Mouse (Mus musculus) liver, embryonic 13.5 days (tissue): ENCODE measurements around the gene Ccdc134. TPM values are rescaled to one million over a fixed set of nuclear protein-coding genes. Genes with fewer than 3 reads are reported as not detected.

Experiments used
- ATAC-seq: fragments of 200-750 bp; cut with Nextera tagmentation; 2 replicates; pipeline ENCODE4 v1.8.0; 2017; ENCODE audit warnings: low read depth, mild to moderate bottlenecking, moderate number of reproducible peaks, moderate library complexity
- DNase-seq: peaks from one replicate; pipeline ENCODE4 v3.0.0; 2022
- H3K27ac ChIP-seq: fragments of 300-500 bp; sonication (generic); 2 replicates; pipeline ENCODE4 v1.5.1; 2015; ENCODE audit warnings: moderate library complexity, mild to moderate bottlenecking, inconsistent platforms
- H3K27me3 ChIP-seq: fragments of 300-500 bp; sonication (generic); 2 replicates; pipeline ENCODE4 v1.6.1; 2015; ENCODE audit warnings: mild to moderate bottlenecking, inconsistent platforms
- H3K36me3 ChIP-seq: fragments of 300-500 bp; sonication (generic); 2 replicates; pipeline ENCODE4 v1.6.1; 2015; ENCODE audit warnings: mild to moderate bottlenecking, inconsistent platforms
- H3K4me1 ChIP-seq: fragments of 300-500 bp; sonication (generic); replicated peaks from 2 replicates; pipeline ENCODE4 v1.6.1; 2015; ENCODE audit warnings: inconsistent platforms
- H3K4me2 ChIP-seq: fragments of 300-500 bp; sonication (generic); 2 replicates; pipeline ENCODE4 v1.6.1; 2015; ENCODE audit warnings: inconsistent platforms, mild to moderate bottlenecking, moderate library complexity
- H3K4me3 ChIP-seq: fragments of 300-500 bp; sonication (generic); replicated peaks from 2 replicates; pipeline ENCODE4 v1.5.1; 2015; ENCODE audit warnings: mild to moderate bottlenecking, inconsistent platforms
- H3K9ac ChIP-seq: fragments of 300-500 bp; sonication (generic); 2 replicates; pipeline ENCODE4 v1.6.1; 2015; ENCODE audit warnings: mild to moderate bottlenecking, inconsistent platforms
- H3K9me3 ChIP-seq: fragments of 300-500 bp; sonication (generic); replicated peaks from 2 replicates; pipeline ENCODE4 v1.6.1; 2016; ENCODE audit warnings: inconsistent platforms
- WGBS: fragments of 180-500 bp; shearing (Covaris S2); methylation state at CpG from one replicate; pipeline ENCODE4 v1.1.7; 2015; ENCODE audit not compliant: insufficient replicate concordance; 5-methylcytosine and 5-hydroxymethylcytosine counted together
- polyA plus RNA-seq: library from polyadenylated mRNA; unstranded; fragments of >200 nt; fragmentation: Nextera tagmentation; extraction: Ambion mirVana; gene quantifications from 2 replicates; pipeline ENCODE4 v1.2.1, GENCODE M21; 2015

Gene Ccdc134
- polyA plus RNA-seq, 1 experiment from 2014 or later: 8.2 TPM

DNA sequence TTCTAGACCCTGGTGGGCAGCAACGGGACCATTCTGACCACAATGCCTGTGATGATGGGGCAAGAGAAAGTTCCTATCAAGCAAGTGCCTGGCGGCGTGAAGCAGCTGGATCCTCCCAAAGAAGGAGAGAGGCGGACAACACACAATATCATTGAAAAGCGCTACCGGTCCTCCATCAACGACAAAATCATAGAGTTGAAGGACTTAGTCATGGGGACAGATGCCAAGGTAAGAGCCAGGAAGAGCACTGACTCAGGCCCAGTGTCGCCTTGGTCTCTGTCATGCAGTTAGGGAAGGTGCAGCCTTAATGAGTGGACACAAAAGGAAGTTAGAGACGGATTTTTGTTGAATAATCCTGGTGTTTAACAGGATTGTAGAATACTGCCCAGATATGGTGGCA lies 47.4 kb downstream of the Ccdc134 start:
- Histone ChIP-seq H3K27ac (no peak overlapping the region), H3K27me3 (no peaks in the 10 kb centered on the region), H3K9ac (no peak overlapping the region), H3K4me1 (no peaks in the 10 kb centered on the region), H3K9me3 (no peaks in the 10 kb centered on the region), H3K36me3 (peaks cover 95% of the 10 kb centered on the region), H3K4me3 (no peak overlapping the region), H3K4me2 (no peak overlapping the region)
- 90% methylated on average over 9 of the region's 9 CpGs for WGBS
- ATAC-seq: no peak
- no peak for DNase-seq

DNA sequence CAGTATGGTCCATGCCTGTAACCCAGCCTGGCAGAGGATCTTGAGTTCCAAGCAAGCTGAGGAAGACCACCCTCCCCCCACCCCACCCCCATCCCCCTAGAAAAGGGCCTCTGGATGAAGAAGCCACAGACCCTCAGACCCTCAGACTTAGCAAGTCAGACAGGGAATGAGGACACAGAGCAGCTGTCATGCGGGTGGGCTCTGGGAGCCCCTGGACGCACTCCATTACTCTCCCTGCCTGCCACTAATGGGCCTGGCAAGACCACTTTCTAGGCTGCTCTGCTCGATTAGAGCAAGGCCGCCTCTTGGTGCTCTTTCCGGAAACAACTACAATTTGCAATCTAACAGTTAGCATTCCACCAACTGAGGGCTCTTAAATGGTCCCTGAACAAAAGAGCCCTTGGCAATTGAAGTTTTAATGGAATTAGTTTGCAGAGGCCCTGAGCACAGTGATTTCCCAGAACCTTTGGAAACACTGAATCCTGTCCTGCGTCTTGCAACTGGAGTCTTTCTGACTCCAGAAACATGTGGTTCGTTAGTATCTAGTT lies 50.1 kb downstream of the Ccdc134 start:
- Histone ChIP-seq H3K9me3 (peaks cover 9% of the 10 kb centered on the region), H3K27ac (no peak overlapping the region), H3K4me3 (no peak overlapping the region), H3K9ac (no peak overlapping the region), H3K4me2 (no peak overlapping the region), H3K36me3 (peaks cover 95% of the 10 kb centered on the region), H3K4me1 (peaks cover 8% of the 10 kb centered on the region), H3K27me3 (no peaks in the 10 kb centered on the region)
- DNase-seq: no peak
- ATAC-seq: no peak
- WGBS: 88% methylated on average over 7 of the region's 7 CpGs

DNA sequence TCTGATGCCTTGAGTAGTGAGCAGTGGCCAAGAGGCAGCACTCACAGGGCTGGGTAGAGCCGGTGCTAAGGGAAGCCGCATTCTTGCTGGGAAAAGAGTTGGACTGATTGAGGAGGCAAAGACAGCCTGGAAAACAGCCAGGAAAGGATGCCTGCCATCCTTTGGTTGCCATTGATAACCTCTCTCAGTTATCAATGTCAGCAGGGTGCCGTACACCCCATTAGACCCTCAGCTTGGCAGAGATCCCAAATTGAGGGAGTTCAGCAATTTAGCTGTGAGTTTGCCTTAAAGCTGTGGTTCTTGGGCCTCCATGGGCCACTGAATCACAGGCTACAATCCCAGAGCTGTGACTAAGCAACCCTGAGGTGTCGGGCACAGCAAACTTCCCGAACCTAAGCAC lies 53.4 kb downstream of the Ccdc134 start:
- Histone ChIP-seq H3K4me1 (peaks cover 41% of the 10 kb centered on the region), H3K27ac (peak overlapping the region; percentile 58), H3K4me3 (no peak overlapping the region), H3K9me3 (peaks cover 9% of the 10 kb centered on the region), H3K27me3 (no peaks in the 10 kb centered on the region), H3K9ac (no peak overlapping the region), H3K4me2 (no peak overlapping the region), H3K36me3 (peaks cover 94% of the 10 kb centered on the region)
- ATAC-seq: no peak
- no peak for DNase-seq
- WGBS: 86% methylated on average over 5 of the region's 5 CpGs

DNA sequence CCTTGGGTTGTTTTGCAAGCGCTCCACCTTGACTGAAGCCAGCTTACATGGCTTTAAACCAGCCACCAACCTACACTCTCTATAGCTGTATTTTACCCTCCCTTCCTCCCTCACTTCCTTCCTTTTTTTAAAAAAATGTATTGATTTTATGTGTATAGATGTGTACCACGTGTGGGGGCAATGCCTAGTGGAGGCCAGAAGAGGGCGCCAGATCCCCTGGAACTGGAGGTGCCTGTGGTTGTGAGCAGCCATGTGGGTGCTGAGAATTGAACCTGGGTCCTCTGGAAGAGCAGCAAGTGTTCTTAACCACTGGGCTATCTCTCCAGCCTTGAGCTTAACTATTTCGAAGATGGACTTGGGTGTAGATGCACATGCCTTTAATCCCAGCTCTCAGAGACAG lies 54.6 kb downstream of the Ccdc134 start:
- no peak overlapping the region for H3K4me3 ChIP-seq
- ATAC-seq: no peak
- DNase-seq: no peak
- peaks cover 94% of the 10 kb centered on the region for H3K36me3 ChIP-seq
- no peak overlapping the region for H3K4me2 ChIP-seq
- H3K4me1 ChIP-seq: peaks cover 53% of the 10 kb centered on the region
- peaks cover 12% of the 10 kb centered on the region for H3K9me3 ChIP-seq
- H3K27me3 ChIP-seq: no peaks in the 10 kb centered on the region
- whole genome bisulfite sequencing: 86% methylated on average over 4 of the region's 4 CpGs
- H3K27ac ChIP-seq: 0 out of 2 replicates have a peak overlapping the region, but pooled peaks have one; percentile 58
- no peak overlapping the region for H3K9ac ChIP-seq

DNA sequence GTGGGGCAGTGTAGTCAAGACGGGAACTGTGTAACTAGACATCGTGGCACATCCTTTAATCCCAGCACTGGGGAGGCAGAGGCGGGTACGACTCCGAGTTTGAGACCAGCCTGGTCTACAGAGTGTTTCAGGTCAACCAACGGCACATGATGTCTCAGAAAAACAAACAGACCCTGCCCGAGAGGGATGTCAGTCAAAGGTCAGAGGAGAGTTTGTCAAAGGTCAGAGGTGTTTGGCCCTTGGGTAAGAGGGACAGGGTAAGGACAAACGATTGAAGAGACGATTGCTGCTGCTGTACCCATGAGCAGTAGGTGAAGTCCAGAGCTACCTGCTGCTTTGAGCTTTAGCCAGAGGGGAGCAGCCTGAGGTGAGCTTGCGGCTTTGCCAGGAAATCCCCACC lies 55.9 kb downstream of the Ccdc134 start:
- ATAC-seq: 0 out of 2 replicates have a peak, but pooled peaks have one; percentile 9
- H3K27me3 ChIP-seq: no peaks in the 10 kb centered on the region
- peak overlapping the region; percentile 70 for H3K4me2 ChIP-seq
- 67% methylated on average over 10 of the region's 10 CpGs for WGBS
- H3K4me3 ChIP-seq: peak overlapping the region; percentile 43
- peak overlapping the region; percentile 72 for H3K9ac ChIP-seq
- H3K4me1 ChIP-seq: peaks cover 66% of the 10 kb centered on the region
- peak overlapping the region; percentile 98 for H3K27ac ChIP-seq
- H3K36me3 ChIP-seq: peaks cover 92% of the 10 kb centered on the region
- no peak for DNase-seq
- peaks cover 13% of the 10 kb centered on the region for H3K9me3 ChIP-seq

DNA sequence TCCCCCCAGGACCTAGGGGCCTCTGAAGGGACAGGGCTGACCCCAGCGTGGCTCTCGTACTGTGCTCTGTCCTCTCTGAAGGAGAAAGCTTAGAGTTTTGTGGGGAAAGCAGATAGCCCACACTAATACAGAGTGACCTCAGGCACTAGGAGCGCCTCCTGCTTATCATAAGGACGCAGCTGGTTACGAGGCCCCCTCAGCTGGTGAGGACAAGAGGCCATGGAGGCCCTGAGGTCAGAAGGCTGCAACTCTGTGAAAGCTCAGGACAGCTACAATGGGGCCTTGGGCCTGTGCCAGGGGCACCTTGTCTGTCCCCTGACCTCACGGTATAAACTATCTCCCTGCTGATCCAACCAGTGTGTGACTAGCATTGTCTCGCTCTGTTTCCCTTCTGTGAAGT lies 56.5 kb downstream of the Ccdc134 start:
- H3K4me2 ChIP-seq: peak overlapping the region; percentile 70
- peak overlapping the region; percentile 72 for H3K9ac ChIP-seq
- peak overlapping the region; percentile 98 for H3K27ac ChIP-seq
- 12% methylated on average over 7 of the region's 7 CpGs for WGBS
- H3K27me3 ChIP-seq: no peaks in the 10 kb centered on the region
- H3K9me3 ChIP-seq: peaks cover 13% of the 10 kb centered on the region
- H3K4me3 ChIP-seq: peak overlapping the region; percentile 43
- H3K4me1 ChIP-seq: peaks cover 66% of the 10 kb centered on the region
- DNase-seq: peak; percentile 87
- H3K36me3 ChIP-seq: peaks cover 92% of the 10 kb centered on the region
- ATAC-seq: peak; percentile 90

DNA sequence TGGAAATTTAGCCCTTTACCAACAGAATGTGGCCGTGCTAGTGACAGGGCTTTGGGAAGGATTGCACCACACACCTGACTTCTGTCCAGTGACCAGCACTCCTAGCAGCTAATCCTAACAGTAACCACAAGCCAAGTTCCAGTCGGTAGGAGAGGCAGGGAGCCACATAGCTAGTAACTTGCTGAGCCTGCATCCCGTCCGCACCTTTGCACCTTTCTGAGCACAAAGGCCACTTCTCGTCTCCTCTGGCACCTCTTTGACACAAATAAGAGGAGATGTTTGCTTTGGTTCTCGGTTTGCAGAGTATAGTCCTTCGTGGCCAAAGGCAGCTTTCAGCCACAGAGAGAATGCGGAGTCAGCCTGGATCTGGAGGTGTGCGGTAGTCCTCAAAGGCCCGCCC lies 56.9 kb downstream of the Ccdc134 start:
- H3K9me3 ChIP-seq: peaks cover 13% of the 10 kb centered on the region
- peak overlapping the region; percentile 72 for H3K9ac ChIP-seq
- H3K27ac ChIP-seq: peak overlapping the region; percentile 98
- peaks cover 66% of the 10 kb centered on the region for H3K4me1 ChIP-seq
- ATAC-seq (no peak), DNase-seq (no peak)
- H3K27me3 ChIP-seq: no peaks in the 10 kb centered on the region
- peaks cover 92% of the 10 kb centered on the region for H3K36me3 ChIP-seq
- WGBS: 65% methylated on average over 10 of the region's 10 CpGs
- peak overlapping the region; percentile 43 for H3K4me3 ChIP-seq
- H3K4me2 ChIP-seq: peak overlapping the region; percentile 70

DNA sequence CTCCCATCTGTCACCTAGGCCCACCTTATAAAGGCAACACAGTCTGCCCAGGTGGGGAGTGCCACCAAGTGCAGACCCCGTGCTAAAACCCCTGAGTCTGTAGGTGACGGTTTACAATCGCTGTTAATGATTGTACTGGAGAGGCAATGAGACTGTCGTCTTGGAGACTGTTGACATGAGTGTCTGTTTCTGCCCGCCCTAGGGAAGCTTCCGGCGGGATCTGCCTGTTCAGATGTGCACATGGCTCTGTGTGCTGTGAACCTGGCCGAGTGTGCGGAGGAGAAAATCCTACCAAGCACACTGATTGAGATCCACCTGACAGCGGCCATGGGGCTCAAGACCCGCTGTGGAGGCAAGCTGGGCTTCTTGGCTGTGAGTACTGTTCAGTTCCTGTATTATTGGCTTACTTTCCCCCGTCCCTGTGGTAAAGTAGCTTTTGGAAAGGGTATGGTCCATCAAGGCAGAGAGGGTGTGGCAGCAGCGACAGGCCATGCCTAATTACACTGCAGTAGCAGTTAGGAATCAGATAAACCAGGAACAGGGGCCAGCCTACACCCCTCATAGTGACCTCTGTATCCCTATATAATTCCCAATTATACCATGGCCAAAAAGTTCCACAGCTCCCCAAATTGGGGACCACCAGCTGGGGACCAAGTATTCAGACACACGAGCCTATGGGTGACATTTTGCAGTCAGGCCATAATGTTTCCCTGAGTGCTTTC lies 57.5 kb downstream of the Ccdc134 start:
- Histone ChIP-seq H3K4me2 (peak overlapping the region; percentile 70), H3K9me3 (peaks cover 13% of the 10 kb centered on the region), H3K4me1 (peaks cover 66% of the 10 kb centered on the region), H3K9ac (peak overlapping the region; percentile 72), H3K36me3 (peaks cover 92% of the 10 kb centered on the region), H3K4me3 (peak overlapping the region; percentile 1; the same call in 1 of the 2 replicates), H3K27me3 (no peaks in the 10 kb centered on the region), H3K27ac (peak overlapping the region; percentile 98)
- DNase-seq (no peak), ATAC-seq (peak; percentile 41)
- WGBS: 63% methylated on average over 14 of the region's 14 CpGs

DNA sequence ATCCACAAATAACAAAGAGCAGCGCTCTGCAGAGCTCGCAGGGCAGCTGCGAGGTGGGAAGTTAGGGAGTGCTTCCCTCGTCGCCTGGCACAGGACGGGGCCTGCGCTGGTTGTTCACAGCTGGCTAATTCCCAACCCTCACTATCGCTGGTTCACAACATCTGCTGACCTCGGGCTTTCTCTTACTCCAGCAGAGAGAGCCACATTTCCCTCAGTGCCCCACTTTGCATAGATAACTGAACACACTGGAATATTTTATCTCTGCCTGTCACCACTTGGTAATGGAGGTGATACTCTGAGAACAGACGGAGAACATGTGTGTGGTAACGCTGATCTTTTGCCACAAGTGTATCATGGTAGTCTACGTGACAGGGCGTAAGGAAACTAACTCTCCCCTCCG lies 58.4 kb downstream of the Ccdc134 start:
- peak overlapping the region; percentile 70 for H3K4me2 ChIP-seq
- WGBS: 19% methylated on average over 14 of the region's 14 CpGs
- peak overlapping the region; percentile 98 for H3K27ac ChIP-seq
- H3K9ac ChIP-seq: peak overlapping the region; percentile 72
- no peaks in the 10 kb centered on the region for H3K27me3 ChIP-seq
- peaks cover 90% of the 10 kb centered on the region for H3K36me3 ChIP-seq
- ATAC-seq: peak; percentile 74
- peaks cover 62% of the 10 kb centered on the region for H3K4me1 ChIP-seq
- peaks cover 13% of the 10 kb centered on the region for H3K9me3 ChIP-seq
- no peak overlapping the region for H3K4me3 ChIP-seq
- DNase-seq: peak; percentile 75

DNA sequence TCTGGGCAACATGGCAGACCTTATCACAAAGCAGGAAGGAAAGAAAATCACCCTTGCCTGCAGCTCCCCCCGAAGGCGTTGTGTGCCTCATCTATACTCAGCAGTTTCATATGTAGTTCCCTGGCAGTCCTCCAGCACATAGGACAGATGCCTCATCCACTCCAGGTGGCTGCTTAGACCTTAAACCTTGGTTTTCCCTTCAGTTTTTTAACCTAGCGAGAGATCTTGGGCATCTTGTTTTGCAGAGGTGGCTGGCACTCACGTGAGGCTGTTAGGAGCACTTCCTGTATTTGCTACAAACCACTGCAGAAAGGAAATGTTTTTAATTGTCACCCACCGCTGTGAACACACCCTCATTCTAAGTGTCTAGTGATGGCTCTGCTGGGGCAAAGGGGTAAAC lies 59.2 kb downstream of the Ccdc134 start:
- H3K36me3 ChIP-seq: peaks cover 90% of the 10 kb centered on the region
- DNase-seq (no peak), ATAC-seq (no peak)
- peaks cover 59% of the 10 kb centered on the region for H3K4me1 ChIP-seq
- H3K4me3 ChIP-seq: no peak overlapping the region
- peak overlapping the region; percentile 70 for H3K4me2 ChIP-seq
- peaks cover 11% of the 10 kb centered on the region for H3K9me3 ChIP-seq
- WGBS: 52% methylated on average over 5 of the region's 5 CpGs
- peak overlapping the region; percentile 98 for H3K27ac ChIP-seq
- peak overlapping the region; percentile 72; the same call in 1 of the 2 replicates for H3K9ac ChIP-seq
- no peaks in the 10 kb centered on the region for H3K27me3 ChIP-seq

DNA sequence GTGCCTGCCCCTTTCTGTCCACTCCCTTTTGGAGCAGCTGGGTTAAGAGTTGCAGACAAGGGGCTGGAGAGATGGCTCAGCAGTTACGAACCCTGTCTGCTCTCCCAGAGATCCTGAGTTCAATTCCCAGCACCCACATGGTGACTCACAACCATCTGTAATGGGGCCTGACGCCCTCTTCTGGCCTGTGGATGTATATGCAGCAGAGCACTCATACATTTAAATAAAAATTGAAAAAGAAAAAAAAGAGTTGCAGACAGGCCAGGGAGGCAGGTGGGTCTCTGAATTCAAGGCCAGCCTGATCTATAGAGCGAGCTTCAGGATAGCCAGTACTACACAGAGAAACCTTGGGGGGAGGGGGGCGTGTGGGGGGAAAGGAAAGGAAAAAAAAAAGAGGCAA lies 59.7 kb downstream of the Ccdc134 start:
- peaks cover 59% of the 10 kb centered on the region for H3K4me1 ChIP-seq
- no peak for DNase-seq
- H3K9ac ChIP-seq: peak overlapping the region; percentile 72; the same call in 1 of the 2 replicates
- H3K27ac ChIP-seq: peak overlapping the region; percentile 98
- H3K4me3 ChIP-seq: no peak overlapping the region
- peak overlapping the region; percentile 70; the same call in 1 of the 2 replicates for H3K4me2 ChIP-seq
- H3K27me3 ChIP-seq: no peaks in the 10 kb centered on the region
- WGBS: 81% methylated on average over 4 of the region's 4 CpGs
- ATAC-seq: no peak
- peaks cover 90% of the 10 kb centered on the region for H3K36me3 ChIP-seq
- H3K9me3 ChIP-seq: peaks cover 6% of the 10 kb centered on the region
